Mouse (Mus musculus) liver, embryonic 14.5 days (tissue): ENCODE results near the gene Mff.

ENCODE experiments used
- CTCF ChIP-seq: IDR thresholded peaks from 2 replicates; pipeline ENCODE4 v1.5.1; 2016; ENCODE audit warnings: antibody characterized with exemption, low read depth, control low read depth
- EP300 ChIP-seq: IDR thresholded peaks from 2 replicates; pipeline ENCODE4 v1.6.1; 2016; ENCODE audit warnings: antibody characterized with exemption, low read depth

DNA sequence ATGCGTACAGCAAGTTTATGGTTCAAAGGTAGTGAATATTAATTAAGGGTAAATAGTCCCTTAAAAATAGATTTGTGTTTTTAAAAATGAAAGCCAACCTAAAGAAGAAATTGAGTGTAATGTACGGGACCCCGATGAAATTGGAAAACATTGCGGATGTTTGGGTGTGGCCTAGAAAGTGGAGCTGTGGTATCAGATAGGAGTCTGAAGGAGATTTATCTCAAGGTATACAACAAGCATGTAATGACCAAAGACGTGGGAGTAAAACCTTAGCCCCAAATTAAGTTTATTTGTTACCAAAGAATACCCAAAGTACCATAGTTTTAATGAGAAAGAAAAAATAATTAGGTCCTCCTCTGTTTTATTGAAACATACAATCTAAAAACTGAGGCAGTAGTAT lies 1.8 kb downstream of the Mff start:
- no peak for TF ChIP-seq CTCF
- peak; percentile 58; the same call in 1 of the 2 replicates for TF ChIP-seq EP300
